Mouse (Mus musculus): Measurements from ENCODE around the gene Efcab9.

The Efcab9 gene
- long read RNA-seq, experiment 1 = 0 reads
- long read RNA-seq, experiment 2, partial matches to known transcripts = 0 of 2 reads
- long read RNA-seq, experiment 2, other reads (novel, unspliced or antisense) = 2 of 2 reads

DNA sequence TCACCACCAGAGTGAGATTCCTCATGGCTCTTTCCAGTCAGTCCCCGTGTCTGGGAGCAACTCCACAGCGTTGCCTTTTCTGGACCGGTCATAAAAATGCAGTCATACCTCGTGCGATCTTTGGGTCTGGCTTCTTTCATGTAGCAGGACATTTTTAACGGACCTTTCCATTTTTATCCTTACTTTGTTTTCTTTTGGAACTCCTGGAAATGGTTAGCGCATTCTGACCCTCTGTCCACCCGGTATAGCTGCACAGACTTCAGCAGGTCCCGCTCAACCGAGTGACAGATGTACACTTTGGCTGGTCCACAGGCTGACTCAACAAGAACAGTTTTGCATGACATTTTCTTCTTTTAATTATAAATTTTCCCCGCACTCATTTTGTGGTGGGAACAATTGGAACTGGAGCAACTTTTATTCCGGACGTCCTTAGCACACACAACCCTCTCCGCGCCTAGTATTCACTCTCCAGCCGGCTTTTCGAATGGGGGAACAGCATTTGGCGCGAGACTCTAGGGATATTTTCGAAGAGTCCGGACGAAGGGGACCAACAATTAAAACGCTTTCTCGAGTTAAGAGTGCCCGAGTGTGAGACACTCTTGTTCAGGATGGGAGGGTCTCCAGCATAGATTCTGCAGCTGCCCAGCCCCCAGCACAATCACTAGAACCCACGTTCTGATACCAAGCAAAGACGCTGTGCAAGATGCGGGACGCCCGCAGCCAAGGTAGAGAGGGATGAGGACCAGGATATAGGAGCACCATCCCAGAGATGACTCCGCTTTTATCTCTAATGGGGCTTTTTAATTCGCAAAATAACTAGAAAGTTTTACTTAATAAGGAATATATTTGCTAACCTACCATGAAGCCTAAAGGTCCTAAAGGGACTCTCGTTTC lies at the start of gene Efcab9:
Efcab9 (minus strand) TSS at position 211 of the 894 bp plus-strand sequence.
- intact Hi-C loops (cut with DNase I) = loop anchor here (5.0 kb wide), 2 partner anchors 55 to 80 kb away; no protein-coding TSS in a partner anchor

DNA sequence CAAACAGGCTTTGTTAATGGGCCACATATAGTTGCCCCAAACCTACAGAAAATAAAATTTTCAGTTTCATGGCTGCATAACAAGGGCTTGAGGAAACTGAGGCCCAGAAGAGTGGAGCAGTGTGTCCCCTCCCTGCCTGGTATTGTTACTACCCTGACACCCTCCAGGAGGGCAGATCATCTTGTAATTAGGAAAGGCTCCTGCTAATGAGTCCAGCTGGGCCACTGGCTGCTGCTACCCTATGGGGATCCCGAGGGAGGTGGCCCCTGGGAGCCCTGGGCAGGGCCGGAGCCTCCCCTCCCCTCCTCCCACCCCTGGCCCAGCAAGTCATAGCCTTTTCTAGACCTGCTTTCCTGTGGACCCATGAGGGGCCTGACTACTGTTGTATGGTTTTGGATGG lies 49.1 kb upstream of the Efcab9 start:
- intact Hi-C loops (cut with DNase I) = no loop called here

DNA sequence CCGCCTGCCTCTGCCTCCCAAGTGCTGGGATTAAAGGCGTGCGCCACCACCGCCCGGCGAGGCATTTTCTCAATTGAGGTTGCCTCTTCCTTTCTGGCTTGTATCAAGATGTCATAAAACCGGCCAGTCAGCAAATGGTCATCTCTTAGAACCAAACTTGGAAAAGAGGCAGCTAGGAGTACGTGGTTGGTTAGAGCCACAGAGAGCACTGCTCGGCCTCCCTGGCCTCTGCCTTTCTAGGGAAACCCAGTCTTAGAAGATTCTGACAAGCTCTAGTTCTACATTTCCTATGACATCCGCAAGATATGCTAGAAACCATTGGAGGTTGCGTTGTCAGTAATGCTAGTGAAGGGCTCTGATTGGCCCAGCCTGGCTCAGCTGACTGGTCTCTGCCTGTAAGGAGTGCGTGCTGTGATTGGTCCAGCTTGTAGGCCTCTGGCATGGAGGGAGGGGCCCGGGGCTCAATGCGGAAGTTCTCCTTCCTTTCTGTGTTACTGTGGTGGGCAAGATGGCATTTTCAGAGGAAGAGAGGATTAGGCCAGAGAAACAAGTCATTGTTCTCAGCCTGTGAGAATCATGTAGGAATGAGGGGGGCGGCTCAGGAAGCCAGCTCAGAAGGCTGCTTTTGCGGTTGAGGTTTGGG lies 48.5 kb upstream of the Efcab9 start:
- intact Hi-C loops (cut with DNase I) = no loop called here

DNA sequence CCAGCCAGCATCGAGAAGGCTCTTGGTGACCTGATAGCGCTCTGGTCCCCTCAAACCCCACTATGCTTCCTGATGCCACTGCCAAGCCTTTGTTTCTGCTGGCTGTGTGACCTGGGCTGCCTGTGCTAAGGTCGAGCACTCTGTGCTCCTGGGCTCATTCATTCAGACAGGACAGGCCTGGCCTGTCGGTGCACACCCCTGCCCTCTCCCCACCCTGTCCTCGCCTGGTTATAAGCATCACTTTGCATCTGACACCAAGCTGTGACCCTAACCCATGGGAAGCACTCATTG lies 44.8 kb upstream of the Efcab9 start:
- intact Hi-C loops (cut with DNase I) = no loop called here

DNA sequence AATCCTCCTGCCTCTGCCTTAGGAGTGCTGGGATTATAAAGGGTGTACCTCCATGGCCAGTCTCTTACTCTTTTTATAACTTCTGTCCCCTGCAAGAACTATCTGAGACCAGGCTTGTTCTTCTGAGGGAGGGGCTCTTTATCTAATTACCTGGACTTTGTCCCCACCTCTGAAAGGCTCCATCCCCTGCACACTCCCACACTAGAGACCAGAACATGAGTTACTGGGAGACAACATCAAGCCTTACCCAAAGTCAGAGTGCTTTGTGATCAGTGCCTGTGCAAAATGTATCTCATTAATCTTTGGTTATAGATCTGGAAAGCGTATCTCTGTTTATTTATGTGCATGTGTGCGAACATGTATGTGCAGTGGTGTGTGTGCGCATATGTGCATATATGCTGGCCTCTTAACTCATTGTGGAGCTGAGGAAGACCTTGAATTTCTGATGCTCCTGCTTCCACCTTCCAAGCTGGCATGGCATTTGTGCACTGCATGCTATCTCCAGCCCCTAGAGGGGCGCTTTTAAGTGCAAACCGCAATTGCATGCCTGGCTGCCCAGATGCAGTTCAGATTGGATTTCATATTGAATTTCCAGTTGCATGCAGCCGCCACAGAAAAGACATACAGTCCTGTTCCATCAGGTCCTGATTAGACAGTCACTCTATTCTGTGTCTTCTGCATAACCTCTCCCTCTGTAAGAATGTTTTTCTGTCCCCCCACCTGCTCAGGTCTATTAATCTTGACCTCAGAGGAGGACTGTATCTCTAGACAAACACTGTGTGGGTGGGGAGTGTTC lies 44.3 kb upstream of the Efcab9 start:
- intact Hi-C loops (cut with DNase I) = no loop called here

DNA sequence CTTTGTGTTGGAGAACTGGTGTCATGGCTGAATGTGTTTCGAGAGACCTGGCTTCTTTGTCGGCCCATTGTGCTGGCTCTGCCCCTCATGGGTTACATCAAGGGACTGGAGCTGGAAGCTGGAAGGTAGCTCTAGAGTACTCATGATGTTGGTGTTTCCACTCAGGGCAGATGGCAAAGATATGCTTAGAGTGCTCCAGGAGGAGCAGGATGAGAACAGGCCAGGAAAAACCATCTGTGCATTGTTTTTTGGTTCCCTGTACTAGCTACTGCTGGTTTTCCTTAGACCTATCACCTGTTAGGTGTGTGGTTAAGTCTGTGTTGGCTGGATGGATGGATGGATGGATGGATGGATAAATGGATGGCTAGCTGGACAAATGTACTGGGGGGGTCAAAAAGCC lies 41.8 kb upstream of the Efcab9 start:
- intact Hi-C loops (cut with DNase I) = no loop called here

DNA sequence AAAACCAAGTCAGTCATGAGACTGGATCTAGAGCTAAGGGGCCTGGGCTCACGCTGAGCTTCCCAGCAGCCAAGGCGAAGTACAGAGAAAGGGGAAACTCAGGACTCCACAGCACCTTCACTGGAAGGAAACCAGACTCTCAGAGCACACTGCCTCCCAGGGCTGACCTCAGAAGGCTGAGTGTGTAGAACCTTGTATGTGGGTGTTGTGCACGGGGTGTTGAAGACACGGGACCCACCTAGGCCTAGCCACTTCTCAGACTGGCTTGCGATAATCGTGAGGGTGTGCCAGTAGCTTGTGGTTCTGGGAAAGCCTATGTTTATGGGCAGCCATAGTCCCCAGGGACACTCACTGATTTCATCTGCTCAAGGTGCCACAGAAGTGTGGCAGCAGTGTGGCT lies 39.2 kb upstream of the Efcab9 start:
- intact Hi-C loops (cut with DNase I) = no loop called here

DNA sequence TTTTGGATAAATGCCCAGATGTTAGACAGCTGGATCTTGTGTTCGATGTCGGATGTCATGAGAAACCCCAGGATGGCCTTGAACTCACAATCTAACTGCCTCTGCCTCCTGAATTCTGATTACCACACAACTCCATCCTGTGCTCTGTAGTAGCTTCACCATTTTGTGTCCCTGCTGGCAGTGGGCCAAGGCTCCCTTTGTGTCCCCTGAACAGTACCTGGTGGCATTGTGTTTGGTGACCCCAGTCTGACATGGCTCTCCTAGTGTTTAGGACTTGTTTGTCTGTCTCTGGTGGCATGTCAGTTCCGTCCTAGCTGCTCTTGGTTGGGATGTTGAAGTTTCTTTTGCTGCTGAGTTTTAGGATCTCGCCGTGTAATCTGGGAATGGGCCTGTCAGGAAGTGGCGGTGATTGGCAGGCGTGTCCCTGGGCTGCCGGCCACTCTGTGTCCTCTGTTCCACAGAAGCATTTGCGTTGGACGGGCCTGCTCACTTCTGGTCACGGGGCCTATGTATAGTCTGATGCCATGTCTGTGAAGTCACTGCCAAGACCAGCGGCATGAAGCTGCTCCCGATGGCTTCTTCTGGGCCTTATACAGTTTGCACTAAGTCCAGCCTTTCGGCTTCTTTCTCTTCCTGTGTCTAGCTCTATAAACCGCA lies 36.9 kb upstream of the Efcab9 start:
- intact Hi-C loops (cut with DNase I) = no loop called here

DNA sequence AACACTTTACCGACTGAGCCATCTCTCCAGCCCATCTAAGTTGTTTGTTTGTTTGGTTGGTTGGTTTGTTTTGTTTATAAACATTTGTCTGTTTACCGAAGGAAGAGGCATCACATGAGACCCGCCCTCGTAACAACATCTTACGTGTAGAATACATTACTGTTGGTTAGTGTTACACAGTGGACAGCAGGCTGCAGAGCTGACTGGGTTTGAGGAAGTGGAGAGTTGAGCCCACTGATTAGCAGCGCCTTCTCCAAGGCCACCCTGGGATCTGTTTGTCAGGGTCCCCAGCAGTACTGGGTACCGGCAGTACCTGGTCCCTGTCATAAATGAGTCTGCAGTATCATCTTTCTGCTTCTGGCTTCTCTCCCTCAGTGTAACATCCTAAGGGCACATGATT lies 36.2 kb upstream of the Efcab9 start:
- intact Hi-C loops (cut with DNase I) = no loop called here

DNA sequence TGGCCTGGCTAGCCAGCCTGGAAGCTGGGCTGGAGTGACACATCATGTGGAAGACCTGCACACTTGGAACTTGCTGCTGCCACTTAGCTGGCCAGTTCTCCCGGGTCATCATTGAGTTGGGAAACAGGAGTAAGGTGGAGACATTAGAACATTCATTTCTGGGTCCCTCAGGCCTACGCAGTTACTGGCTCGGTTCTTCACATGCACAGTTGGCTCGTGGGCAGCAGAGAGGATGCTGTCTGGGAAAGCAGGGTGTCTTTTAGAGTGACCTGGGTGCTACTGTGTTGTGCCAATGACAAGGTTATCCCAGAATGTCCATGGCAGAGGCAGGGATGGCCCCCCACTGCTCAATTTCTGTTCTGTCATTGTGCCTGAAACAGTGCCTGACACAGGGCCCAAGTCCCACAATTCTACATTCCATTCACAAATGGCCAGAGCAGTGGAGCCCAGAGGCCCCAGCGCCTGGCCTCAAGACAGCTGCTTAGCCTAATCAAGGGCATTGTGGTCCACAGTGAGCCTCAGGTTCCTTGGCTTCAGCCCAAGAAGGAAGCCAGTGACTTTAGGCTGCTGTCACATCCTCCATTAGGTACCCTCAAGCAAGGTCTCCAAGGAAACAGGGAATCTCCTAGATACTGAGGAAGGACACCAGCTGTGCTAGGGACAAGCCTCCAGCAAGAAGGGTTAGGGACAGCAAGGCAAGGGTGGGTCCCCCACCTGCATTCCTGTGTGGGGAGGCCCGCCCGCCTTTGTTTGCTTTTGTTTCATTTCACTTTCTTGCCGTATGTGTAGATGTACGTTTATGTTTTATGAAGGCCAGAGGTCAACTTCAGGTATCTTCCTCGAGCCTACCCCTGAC lies 35.3 kb upstream of the Efcab9 start:
- intact Hi-C loops (cut with DNase I) = no loop called here

DNA sequence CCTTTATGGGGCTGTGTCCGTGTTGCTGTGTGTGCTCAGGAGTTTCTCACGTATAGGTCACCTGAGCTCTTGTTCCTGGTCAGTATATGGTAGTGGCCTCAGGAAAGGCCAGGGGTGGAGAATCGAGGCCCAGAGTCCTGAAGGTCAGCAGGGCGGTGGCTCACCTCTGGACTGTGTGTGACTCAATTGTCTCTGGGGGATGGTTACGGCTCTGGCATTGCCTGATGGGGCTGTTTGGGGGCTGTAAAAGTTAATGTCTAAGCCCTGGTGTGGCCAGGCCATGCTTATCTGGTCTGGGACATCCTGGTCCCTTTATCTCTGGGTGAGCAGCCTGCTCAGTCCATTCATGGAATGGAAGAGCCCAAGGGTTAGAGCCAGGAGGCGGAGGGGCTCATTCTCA lies 34.3 kb upstream of the Efcab9 start:
- intact Hi-C loops (cut with DNase I) = no loop called here

DNA sequence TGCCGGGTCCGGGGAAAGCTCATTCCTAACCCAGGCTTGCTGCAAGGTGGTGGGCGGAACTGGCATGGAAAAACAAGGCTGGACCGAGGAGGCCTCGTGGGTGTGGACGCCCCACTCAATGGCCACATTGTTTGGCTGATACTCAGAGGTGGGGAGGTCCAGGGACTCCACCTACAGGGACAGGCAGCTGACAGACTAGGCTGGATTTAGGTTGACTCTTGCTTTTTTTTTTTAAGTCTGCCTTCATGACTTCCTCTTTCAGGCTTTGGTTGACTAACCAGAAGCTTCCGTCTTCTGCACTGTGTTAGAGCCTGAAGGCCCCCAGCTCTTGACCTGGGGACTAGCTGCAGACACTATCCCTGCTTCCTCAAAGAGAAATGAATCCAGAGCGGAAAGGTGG lies 33.2 kb upstream of the Efcab9 start:
- intact Hi-C loops (cut with DNase I) = no loop called here

DNA sequence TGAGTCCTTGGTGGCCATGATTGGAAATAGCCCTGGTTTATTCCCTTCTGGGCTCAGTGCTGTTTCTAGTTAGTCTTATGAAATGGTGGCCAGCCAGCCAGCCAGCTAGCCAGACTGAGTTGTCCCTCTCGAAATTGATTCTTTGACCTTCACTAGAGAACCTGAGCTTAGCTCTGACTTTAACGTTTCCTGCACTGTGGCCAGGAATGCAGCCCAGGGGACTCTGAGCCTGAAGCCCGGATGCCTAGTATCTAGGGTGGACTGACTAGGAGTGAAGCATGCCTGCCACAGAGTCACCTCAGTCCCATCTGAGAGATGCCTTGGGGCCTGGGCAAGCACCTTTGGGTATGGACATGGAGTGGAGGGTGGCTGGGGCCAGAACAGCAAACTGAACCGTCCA lies 32.7 kb upstream of the Efcab9 start:
- intact Hi-C loops (cut with DNase I) = no loop called here

DNA sequence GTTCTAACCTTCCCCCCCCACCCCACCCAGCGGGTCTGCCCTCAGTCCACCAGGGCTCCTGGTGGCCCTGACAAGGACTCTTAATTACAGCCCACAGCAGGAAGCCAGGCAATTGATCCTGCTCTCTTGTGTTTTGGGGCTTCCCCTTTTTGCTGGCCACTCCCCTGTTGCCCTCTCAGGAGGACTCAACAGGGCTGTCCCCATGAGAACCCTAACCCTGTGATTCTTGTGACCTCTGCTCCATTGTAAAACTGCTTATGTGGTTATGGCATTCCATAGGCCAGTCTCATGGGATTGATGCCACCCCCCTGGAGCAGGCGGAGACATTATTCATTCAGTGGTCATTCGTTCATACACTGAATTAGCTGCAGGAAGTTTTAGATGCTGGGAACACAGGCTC lies 31.8 kb upstream of the Efcab9 start:
- intact Hi-C loops (cut with DNase I) = no loop called here

DNA sequence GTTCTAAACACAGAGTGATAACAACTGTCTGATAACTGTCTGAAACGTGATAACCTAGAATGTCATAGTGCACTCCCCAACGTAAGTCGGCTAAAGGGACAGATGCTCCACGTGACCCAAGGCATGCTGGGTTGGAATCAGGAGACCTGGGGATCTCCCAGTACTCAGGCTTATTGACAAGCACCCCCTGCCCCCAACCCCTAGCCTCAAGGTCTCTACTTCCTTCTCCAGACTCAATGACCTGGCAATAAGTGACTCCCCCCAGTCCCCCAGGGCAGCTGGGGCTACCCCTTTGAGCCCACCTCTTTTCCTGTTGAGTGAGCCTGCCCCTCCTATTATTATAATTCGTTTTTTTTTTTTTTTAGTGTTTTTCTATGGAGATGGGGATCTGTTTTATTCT lies 30.8 kb upstream of the Efcab9 start:
- intact Hi-C loops (cut with DNase I) = no loop called here

DNA sequence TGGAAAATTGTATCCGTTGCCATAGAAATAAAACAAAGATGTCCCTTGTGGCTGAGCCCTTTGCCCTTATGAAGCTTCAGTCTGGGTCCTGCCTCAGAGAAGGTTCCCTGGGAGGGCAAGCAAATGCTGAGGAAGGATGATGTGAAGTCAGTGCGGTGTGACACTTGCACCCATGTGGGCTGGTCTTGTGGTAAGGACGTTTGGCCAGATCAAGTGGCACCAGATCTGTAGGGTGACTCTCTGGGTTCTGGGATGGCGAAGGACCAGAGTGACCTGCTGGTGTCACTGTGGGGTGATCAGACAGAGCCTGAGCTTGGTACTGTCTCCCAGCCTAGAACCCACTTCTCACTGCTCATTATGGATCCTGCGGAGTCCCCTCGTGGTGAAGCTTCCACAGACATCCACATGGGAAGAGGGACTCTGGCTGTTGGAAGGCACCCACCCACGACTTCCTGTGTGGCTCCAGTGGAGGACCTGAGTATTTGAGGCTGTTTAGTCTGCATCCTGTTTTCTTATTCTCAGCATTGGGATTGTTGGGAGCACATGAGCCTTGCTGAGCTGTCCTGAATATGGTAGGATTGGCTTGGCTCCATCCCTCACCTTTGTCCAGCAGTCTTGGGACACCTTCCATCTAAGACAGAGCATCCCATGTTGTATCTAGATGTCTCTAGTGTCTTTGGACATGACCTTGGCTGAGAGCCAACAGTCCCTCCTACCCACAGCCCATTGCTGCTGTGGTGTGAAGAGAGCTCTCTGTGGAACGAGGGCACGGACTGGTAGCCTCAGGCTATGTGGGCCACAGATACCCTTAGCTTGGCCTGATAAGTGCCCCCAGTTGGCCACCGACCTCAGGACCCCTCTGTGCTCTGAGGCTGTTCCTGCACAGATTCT lies 29.8 kb upstream of the Efcab9 start:
- intact Hi-C loops (cut with DNase I) = no loop called here

DNA sequence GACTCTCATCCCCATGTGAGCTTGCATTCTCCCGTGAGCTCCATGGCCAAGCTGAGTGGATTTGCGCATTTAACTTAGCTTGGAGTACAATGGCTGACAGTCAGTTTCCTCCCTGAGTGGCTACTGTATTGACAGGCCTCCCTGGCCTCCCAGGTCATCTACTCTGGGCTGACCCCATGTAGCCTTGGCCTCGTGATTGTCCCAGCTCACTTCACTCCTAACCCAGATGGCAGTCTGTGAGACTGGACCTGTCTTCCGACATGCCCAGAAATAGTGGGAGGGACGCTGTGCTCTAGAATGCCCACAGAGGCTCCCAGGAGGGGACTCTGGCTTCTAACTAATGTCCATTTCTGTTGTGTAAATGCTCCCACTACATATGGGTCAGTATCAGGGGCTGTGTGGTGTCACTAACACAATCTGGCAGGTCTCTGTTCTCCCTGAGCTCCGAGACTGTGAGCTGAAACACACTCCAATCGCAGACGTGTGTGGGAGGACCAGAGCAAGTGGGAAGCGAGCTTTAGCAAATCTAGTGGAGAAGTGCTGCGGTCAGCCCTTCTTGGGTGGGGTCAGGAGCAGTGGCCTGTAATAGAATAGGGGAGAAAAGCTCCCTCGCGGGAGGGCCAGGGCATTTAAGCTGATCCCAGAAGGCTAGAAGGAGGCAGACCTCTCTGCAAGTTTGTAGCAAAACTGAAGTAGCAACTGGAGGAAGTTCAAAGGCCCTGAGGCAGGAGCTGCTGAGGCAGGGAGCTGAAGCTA lies 28.3 kb upstream of the Efcab9 start:
- intact Hi-C loops (cut with DNase I) = no loop called here

DNA sequence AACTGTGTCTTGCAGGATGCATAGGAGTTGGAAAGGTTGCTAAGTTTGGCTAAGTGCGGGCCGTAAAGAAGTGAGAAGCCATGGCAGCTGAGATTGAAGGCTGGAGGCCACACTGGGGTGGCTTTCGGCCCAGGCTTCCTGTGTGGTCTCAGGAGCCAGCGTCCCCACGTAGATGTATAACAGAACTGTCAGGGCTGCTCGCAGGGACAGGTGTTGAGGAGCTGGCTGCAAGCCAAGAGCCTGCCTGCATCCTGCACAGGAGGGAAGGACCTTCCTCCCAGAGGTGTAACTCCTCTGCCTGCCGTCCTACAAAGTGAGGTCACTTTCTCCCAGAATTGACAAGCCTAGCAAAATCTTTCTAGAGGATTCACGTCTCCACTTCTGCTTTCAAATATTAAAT lies 26.8 kb upstream of the Efcab9 start:
- intact Hi-C loops (cut with DNase I) = no loop called here

DNA sequence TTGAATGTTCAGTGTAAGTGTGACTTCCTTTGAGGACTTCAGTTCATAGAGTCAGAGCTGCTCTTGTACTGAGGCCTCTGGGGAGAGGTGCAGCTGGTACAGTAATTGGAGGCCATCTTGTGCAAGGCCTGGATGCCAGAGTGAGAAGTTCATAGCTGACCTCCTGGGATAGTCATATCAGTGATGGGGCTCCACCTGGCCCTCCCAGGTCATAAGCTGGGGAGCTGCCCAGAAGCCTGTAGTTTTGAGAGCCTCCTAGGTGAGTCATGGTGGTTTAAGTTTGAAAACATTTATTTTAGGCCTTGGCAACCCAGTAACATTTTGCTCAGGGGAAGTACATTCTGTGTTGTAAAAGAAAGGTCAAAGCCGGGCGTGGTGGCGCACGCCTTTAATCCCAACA lies 26.1 kb upstream of the Efcab9 start:
- intact Hi-C loops (cut with DNase I) = no loop called here
